Comparison of ENCODE assay signal across 8 mouse cellular contexts in genomic region chr8:107943550-107944348, GRCm38 (mm10). TPM values are rescaled to one million over a fixed set of nuclear protein-coding genes. Genes with fewer than 3 reads are reported as not detected.
DNase-seq lines count a peak whose midpoint lies in the region; ATAC-seq lines count a peak whose summit lies in the region.

No protein-coding gene starts in this region.

- peak overlapping the region; percentile 61; the same call in 1 of the 2 replicates for H3K4me2 ChIP-seq in lung, embryonic 15.5 days
- H3K4me2 ChIP-seq in forebrain, embryonic 14.5 days (ENCODE audit: low read length) = peak overlapping the region; percentile 51
- H3K4me2 ChIP-seq in limb, embryonic 12.5 days = peak overlapping the region; percentile 68
- peak overlapping the region; percentile 54 for H3K4me2 ChIP-seq in stomach, embryonic 16.5 days (ENCODE audit: low read depth, low read length)

- H3K4me1 ChIP-seq in lung, embryonic 15.5 days = peaks cover 25% of the 10 kb centered on the region
- H3K4me1 ChIP-seq in forebrain, embryonic 14.5 days (ENCODE audit: control insufficient read depth, insufficient read depth, low read length) = peaks cover 10% of the 10 kb centered on the region; the same call in 1 of the 2 replicates
- peaks cover 75% of the 10 kb centered on the region for H3K4me1 ChIP-seq in limb, embryonic 12.5 days (replicated peaks)
- H3K4me1 ChIP-seq in stomach, embryonic 16.5 days (ENCODE audit: control insufficient read depth, insufficient read depth, low read length) = peaks cover 16% of the 10 kb centered on the region

- no peaks in the 10 kb centered on the region for H3K9me3 ChIP-seq in lung, embryonic 15.5 days
- H3K9me3 ChIP-seq in forebrain, embryonic 14.5 days (replicated peaks; ENCODE audit: control insufficient read depth, low read length) = no peaks in the 10 kb centered on the region
- no peaks in the 10 kb centered on the region for H3K9me3 ChIP-seq in limb, embryonic 12.5 days
- no peaks in the 10 kb centered on the region for H3K9me3 ChIP-seq in stomach, embryonic 16.5 days (replicated peaks; ENCODE audit: control insufficient read depth, low read length)

- H3K36me3 ChIP-seq in lung, embryonic 15.5 days = no peaks in the 10 kb centered on the region
- no peaks in the 10 kb centered on the region for H3K36me3 ChIP-seq in forebrain, embryonic 14.5 days (ENCODE audit: control insufficient read depth, insufficient read depth, low read length)
- H3K36me3 ChIP-seq in limb, embryonic 12.5 days = no peaks in the 10 kb centered on the region
- H3K36me3 ChIP-seq in stomach, embryonic 16.5 days (ENCODE audit: control insufficient read depth, insufficient read depth, low read length) = no peaks in the 10 kb centered on the region

- H3K9ac ChIP-seq in lung, embryonic 15.5 days = no peak overlapping the region
- H3K9ac ChIP-seq in forebrain, embryonic 14.5 days (ENCODE audit: low read length) = peak overlapping the region; percentile 51; the same call in 1 of the 2 replicates
- H3K9ac ChIP-seq in limb, embryonic 12.5 days (replicated peaks) = 0 out of 2 replicates have a peak overlapping the region, but pooled peaks have one; percentile 34
- H3K9ac ChIP-seq in stomach, embryonic 16.5 days (ENCODE audit: low read length) = no peak overlapping the region

- WGBS in lung, embryonic 15.5 days = 9% methylated on average over 10 of the region's 10 CpGs
- WGBS in forebrain, embryonic 14.5 days = 8% methylated on average over 10 of the region's 10 CpGs
- WGBS in limb, embryonic 12.5 days = 12% methylated on average over 10 of the region's 10 CpGs
- 17% methylated on average over 10 of the region's 10 CpGs for WGBS in stomach, embryonic 16.5 days

- no peak for DNase-seq in lung, adult 18-20 months
- peak; percentile 47 for DNase-seq in forebrain, embryonic 14.5 days (ENCODE audit: low spot score)
- DNase-seq in frontal cortex, postnatal 25 days (ENCODE audit: low spot score in 2 of 2) = no peak
- no peak for DNase-seq in kidney, postnatal 10 days
- no peak for DNase-seq in cerebellum, adult 8-10 months

- no peak for ATAC-seq in lung, embryonic 15.5 days (ENCODE audit: borderline replicate concordance, extremely low read depth, low FRiP score, low TSS enrichment)
- ATAC-seq in forebrain, embryonic 14.5 days = peak; percentile 16; the same call in 1 of the 2 replicates
- ATAC-seq in limb, embryonic 12.5 days (ENCODE audit: insufficient number of reproducible peaks, insufficient read depth, low FRiP score, low TSS enrichment, low read depth) = no peak
- no peak for ATAC-seq in stomach, embryonic 16.5 days (ENCODE audit: insufficient read depth, low FRiP score)

- H3K27me3 ChIP-seq in lung, embryonic 15.5 days = peaks cover 40% of the 10 kb centered on the region; the same call in 1 of the 2 replicates
- H3K27me3 ChIP-seq in forebrain, embryonic 14.5 days (replicated peaks; ENCODE audit: control insufficient read depth, insufficient read depth, low read length) = 0 out of 2 replicates have a peak, but pooled peaks cover 5% of the 10 kb centered on the region
- H3K27me3 ChIP-seq in limb, embryonic 12.5 days = peaks cover 27% of the 10 kb centered on the region
- peaks cover 5% of the 10 kb centered on the region for H3K27me3 ChIP-seq in stomach, embryonic 16.5 days (ENCODE audit: control insufficient read depth, insufficient read depth, low read length)

- H3K27ac ChIP-seq in lung, embryonic 15.5 days = no peak overlapping the region
- H3K27ac ChIP-seq in forebrain, embryonic 14.5 days (ENCODE audit: low read depth, low read length) = peak overlapping the region; percentile 77; the same call in 1 of the 2 replicates
- peak overlapping the region; percentile 60; the same call in 1 of the 2 replicates for H3K27ac ChIP-seq in limb, embryonic 12.5 days
- H3K27ac ChIP-seq in stomach, embryonic 16.5 days (ENCODE audit: low read length) = no peak overlapping the region

- no peak overlapping the region; the same call in 1 of the 2 replicates for H3K4me3 ChIP-seq in lung, embryonic 15.5 days
- H3K4me3 ChIP-seq in forebrain, embryonic 14.5 days (ENCODE audit: low read depth, low read length) = 0 out of 2 replicates have a peak overlapping the region, but pooled peaks have one; percentile 16
- peak overlapping the region; percentile 33; the same call in 1 of the 2 replicates for H3K4me3 ChIP-seq in limb, embryonic 12.5 days (replicated peaks)
- no peak overlapping the region for H3K4me3 ChIP-seq in stomach, embryonic 16.5 days (replicated peaks; ENCODE audit: low read length)

RNA-seq across cellular contexts. Expression of gene Zfhx3, which starts 1.3 kb away (rescaled TPM):
- polyA plus RNA-seq in lung, embryonic 15.5 days (2015; fragmentation: Nextera tagmentation; extraction: Ambion mirVana) = 14.8 and 15.0 TPM in 2 replicates
- 11.7 and 15.4 TPM in 2 replicates for polyA plus RNA-seq in forebrain, embryonic 14.5 days (2014; fragmentation: Nextera tagmentation; extraction: Ambion mirVana)
- polyA plus RNA-seq in limb, embryonic 12.5 days (2016; fragmentation: Nextera tagmentation; extraction: Ambion mirVana) = 50.6 and 53.0 TPM in 2 replicates
- 9.3 and 10.9 TPM in 2 replicates for polyA plus RNA-seq in stomach, embryonic 16.5 days (2015; fragmentation: Nextera tagmentation; extraction: Ambion mirVana)

Comparison
In these comparisons a context has a peak if more than half of its experiments do, and no peak if none do; other contexts are left out.
1. H3K27ac ChIP-seq: peak in forebrain, embryonic 14.5 days (single experiment) and limb, embryonic 12.5 days (single experiment); none in lung, embryonic 15.5 days (single experiment) and stomach, embryonic 16.5 days (single experiment).
2. H3K4me3 ChIP-seq: peak in forebrain, embryonic 14.5 days (single experiment) and limb, embryonic 12.5 days (single experiment); none in lung, embryonic 15.5 days (single experiment) and stomach, embryonic 16.5 days (single experiment).
3. H3K9ac ChIP-seq: peak in forebrain, embryonic 14.5 days (single experiment) and limb, embryonic 12.5 days (single experiment); none in lung, embryonic 15.5 days (single experiment) and stomach, embryonic 16.5 days (single experiment).
4. Peak in every context shown above with its lines, with median percentiles within 50 percentile points of each other: H3K4me2 ChIP-seq.